Mouse (Mus musculus) kidney, postnatal 36 days (tissue): ENCODE results near the gene Eif3m.

Source experiments
- DNase-seq, 2 experiments: peaks; one replicate each; pipeline ENCODE4 v3.0.0; 2021 to 2022; ENCODE audit warnings: mixed read lengths in 2 of 2

Gene Eif3m

DNA sequence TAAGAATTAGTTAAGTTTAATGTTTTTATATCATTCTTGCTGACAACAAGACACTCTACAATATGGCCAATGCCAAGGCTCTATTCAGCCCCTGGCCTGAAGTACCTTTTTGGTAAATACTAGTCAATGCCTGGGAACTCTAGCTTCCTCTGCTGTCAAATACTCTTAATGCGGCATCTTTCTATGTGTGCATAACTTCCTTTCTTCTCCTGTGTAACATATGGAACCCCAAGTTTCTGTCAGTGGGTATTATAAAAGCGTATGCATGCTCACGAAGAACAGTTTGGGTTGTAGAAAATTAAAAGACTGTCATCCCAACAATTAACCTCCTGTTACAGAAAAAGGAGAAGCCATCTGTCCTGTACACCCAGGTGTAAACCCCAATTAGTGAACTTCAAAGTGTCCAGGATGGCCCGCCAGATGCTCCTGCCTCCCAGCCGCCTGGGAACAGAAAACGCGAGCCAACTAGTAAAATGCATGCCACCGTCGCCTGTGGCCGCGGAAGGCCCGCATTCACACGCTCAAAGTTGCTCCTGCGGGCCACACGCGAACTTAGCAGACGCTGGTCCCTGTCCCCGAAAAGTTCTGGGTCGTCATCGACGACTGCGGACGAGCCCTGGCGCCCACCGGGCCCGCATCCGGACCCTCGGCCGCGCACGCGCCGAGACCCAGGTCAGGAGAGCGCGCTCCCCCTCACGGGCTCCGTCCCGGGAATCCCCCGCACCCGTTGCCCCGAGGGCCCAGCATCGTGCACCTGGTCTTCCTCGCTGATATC is 501 bp downstream of the Eif3m start:
- DNase-seq, result no peak

DNA sequence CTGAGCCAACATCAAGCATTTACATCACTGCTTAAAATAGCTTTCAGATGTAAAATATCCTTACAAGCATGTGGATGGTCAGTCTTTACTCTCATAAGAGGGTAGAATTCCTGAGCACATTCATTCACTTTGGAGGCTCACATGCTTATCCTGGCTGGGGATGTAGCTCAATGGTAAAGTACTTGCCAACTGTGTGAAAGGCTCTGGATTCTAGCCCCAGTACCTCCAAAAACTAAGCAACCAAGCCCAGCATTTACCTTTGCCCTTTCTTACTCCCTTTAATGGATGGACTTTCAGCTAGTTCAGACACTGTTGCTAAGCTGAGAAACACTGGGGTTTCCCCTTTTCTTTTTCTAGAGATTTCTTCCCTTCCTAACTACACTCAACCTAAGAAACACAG is 9.6 kb downstream of the Eif3m start:
- DNase-seq, result peak; percentile 21 to 64

DNA sequence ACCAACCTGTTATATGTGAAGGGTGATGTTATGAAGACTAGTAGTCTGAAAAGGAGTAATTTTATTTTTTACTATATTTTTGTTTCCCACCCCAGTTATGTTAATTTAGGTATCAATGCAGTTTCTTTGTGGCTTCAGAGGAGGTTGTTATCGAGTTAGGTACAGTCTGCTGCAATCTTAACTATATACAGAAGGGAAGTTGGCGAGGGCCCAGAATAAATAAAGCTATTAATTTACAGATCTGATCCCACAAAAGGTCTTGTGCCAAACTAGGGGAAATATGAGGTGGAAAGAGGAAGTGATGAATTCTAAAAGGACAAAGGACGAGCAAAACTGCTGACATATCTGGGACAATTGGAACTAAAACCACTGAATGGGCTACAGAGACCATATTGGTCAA is 20.7 kb downstream of the Eif3m start:
- DNase-seq, result no peak

DNA sequence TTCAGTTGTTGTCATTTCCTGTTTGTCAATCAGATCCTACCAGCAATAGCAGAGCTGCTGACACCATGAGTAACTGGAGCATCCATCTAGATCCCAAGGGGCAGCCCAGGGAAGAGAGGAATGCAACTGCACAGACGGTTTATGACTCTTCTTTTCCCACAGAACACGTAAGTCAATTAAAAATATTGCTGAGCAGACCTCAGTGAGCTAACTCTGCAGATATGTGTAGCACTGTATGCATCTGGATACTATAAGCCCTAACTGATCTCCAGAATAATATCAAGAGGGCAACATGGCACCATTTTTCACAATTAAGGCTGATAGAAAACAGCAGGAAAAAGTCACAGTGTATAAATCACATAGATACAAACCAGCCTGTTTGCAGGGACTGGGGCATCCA is 22.4 kb downstream of the Eif3m start:
- DNase-seq, result no peak

DNA sequence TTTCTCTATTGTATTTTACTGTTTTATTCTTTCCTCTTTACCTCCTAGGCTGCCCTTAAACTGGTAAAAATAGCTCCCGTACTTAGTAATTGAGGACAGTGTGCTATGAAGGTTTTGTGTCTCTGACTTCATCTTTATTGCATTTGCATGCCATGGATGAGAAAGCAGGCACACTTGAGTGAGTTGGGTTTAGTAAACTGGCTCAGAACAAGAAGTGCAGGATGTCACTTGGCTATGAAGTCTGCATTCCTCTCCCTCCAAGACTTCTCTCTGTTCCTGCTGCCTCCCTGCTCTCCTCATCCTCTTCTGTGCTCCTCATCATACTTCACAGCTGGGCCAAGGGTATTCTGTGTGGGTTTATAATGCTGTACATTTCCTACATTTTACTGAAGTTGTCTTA is 27.9 kb downstream of the Eif3m start:
- DNase-seq, result peak in 1 of 2 experiments; percentile 16

DNA sequence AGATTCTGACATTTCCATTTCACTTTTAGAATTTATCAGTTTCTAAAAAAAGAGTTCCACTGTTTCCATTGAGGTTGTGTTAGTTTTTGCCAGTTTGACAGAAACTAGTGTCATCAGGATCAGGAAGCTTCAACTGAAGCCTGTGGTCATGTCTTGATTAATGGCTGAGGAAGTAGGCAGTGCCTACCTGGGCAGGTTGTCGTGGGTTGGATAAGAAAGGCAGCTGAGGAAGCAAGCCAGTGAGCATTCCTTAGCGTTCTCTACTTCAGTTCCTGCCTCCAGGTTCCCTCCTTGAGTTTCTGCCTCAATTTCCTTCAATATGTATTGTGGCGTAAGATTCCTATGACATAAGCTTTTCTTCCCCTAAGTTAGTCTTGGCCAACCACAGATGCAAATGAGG is 31.1 kb downstream of the Eif3m start:
- DNase-seq, result no peak

DNA sequence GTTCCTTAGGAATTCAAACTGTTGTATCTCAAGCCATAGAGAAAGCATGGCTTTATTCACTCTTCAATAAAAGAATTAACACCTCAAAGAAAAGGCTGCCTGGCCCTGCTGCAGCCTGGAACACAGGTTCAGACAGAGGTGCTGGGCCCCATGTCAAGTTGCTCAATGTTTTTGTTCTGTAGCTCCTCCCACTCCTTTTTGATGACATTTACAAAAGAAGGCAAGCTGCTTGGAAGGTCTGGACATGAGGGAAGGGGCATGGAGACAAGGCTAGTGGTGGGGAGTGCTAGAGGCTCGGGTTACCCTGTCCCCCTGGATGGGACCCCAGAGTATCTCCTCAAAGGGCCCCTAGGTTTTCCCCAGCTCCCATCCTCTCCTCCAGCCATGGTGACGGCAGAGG is 35.2 kb downstream of the Eif3m start:
- DNase-seq, result no peak

DNA sequence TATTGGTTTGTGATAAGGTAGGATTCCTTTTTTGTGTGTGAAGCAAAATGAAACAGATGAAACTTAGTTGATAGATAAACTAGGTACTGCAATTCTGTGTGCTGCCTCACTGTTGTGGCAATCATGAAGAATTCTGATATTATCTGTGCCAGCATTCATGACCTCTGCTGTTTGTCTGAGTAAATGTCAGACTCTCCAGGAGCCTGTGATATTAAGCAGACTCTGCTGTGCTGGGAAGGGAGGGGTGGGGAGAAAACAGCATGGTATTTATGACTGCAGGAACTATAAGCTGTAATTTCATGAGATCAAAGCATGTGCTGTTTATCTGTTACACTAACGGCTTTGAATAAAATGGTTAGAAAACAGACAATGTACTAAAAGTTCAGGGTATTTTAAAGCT is 52.4 kb downstream of the Eif3m start:
- no peak for DNase-seq
